Comparison of ENCODE assay signal across 11 mouse cellular contexts in the genomic region with DNA sequence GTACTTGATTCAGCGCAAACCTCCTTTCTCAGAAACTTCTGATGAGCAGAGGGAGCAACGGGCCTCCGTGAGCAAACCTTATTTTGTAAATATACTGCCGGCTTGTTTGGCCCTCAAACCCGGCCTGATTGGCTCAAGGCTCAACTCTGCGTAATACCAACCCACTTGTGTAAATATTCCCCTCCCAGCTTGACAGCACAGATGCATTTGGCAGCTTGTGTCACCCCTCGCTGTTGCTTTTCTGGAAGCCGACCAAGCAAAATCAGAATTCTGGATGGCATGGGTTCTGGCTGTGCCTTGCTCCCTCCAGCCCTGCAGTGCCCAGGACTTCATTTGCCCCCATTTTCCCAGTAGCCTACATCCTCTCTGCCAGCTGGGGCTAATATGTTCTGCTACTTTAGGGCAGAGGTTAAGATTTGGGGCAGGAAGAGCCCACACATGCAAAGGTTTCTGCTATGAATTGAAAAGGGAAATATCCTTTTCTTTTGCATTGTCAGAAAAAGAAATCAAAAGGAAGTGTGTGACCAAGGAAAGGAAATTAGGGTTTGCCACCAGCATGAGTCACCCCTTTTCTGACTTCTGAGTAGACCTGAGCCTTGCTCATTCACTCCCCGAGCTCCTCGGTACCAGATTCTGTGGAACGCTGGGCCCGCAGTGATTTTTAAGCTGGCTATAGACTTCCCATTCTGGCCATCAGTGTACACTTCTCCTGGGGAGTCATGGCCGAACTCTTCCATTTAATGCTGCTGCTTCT. TPM values are rescaled to one million over a fixed set of nuclear protein-coding genes. Genes with fewer than 3 reads are reported as not detected.
A peak's percentile ranks its signal among the peaks of the same experiment; 100 is the strongest.
DNase-seq lines count a peak whose midpoint lies in the region; ATAC-seq and TF ChIP-seq lines count a peak whose summit lies in the region.
"Had no signal": no experiment of that assay in that cellular context is flagged by ENCODE, and none has a peak within 500 bp of the region (broad histone marks: within the 10 kb centered on the region; RNA-seq: fewer than 3 reads in every experiment).

No protein-coding gene starts in this region.

- H3K36me3 ChIP-seq in hindbrain, postnatal 0 days (ENCODE audit: insufficient read depth, low read length) = no peaks in the 10 kb centered on the region
- H3K36me3 ChIP-seq in hindbrain, embryonic 16.5 days (ENCODE audit: control insufficient read depth, insufficient read depth, low read length) = no peaks in the 10 kb centered on the region
- H3K36me3 ChIP-seq: heart, embryonic 10.5 days; hindbrain, embryonic 15.5 days; liver, embryonic 15.5 days had no signal

- 55% methylated on average over 13 of the region's 13 CpGs for WGBS in hindbrain, postnatal 0 days
- WGBS in hindbrain, embryonic 16.5 days = 62% methylated on average over 13 of the region's 13 CpGs

- TF ChIP-seq CTCF in hindbrain, postnatal 0 days (IDR thresholded peaks at IDR 0.05; ENCODE audit: low read depth) = no peak

- H3K27me3 ChIP-seq in hindbrain, postnatal 0 days (ENCODE audit: insufficient read depth, low read length) = no peaks in the 10 kb centered on the region; the same call in 1 of the 2 replicates
- H3K27me3 ChIP-seq in hindbrain, embryonic 16.5 days (replicated peaks; ENCODE audit: control insufficient read depth, insufficient read depth, low read length) = no peaks in the 10 kb centered on the region; the same call in 1 of the 2 replicates

- H3K27ac ChIP-seq in hindbrain, postnatal 0 days = no peak overlapping the region
- H3K27ac ChIP-seq in hindbrain, embryonic 16.5 days (ENCODE audit: low read depth, low read length) = no peak overlapping the region
- H3K27ac ChIP-seq: heart, embryonic 10.5 days; liver, embryonic 15.5 days had no signal

- H3K9ac ChIP-seq in hindbrain, postnatal 0 days (replicated peaks; ENCODE audit: low read length) = no peak overlapping the region
- H3K9ac ChIP-seq in hindbrain, embryonic 16.5 days (ENCODE audit: low read depth, low read length) = no peak overlapping the region
- H3K9ac ChIP-seq: hindbrain, embryonic 15.5 days; liver, embryonic 15.5 days had no signal

- no peaks in the 10 kb centered on the region for H3K9me3 ChIP-seq in hindbrain, postnatal 0 days (ENCODE audit: low read length)
- no peaks in the 10 kb centered on the region for H3K9me3 ChIP-seq in hindbrain, embryonic 16.5 days (ENCODE audit: control insufficient read depth, low read length)
- H3K9me3 ChIP-seq: heart, embryonic 10.5 days; hindbrain, embryonic 15.5 days; liver, embryonic 15.5 days had no signal

- DNase-seq in hindbrain, postnatal 0 days (ENCODE audit: low spot score) = peak; percentile 74
- peak; percentile 18 for DNase-seq in urinary bladder, postnatal 14 days (ENCODE audit: low spot score)
- no peak for DNase-seq in urinary bladder, postnatal 4 days (ENCODE audit: low spot score in 2 of 2)
- DNase-seq in layer of hippocampus, adult 9-11 months = peak; percentile 29
- DNase-seq in naive thymus-derived CD4-positive, alpha-beta T cell, adult 2 months (ENCODE audit: low read depth) = peak; percentile 41
- DNase-seq in kidney, postnatal 10 days = no peak
- no peak for DNase-seq in embryo, embryonic 11 days

- no peak for ATAC-seq in hindbrain, postnatal 0 days
- ATAC-seq in hindbrain, embryonic 16.5 days = no peak

- H3K4me1 ChIP-seq in hindbrain, postnatal 0 days (ENCODE audit: insufficient read depth, low read length) = peaks cover 9% of the 10 kb centered on the region; the same call in 1 of the 2 replicates
- H3K4me1 ChIP-seq in hindbrain, embryonic 16.5 days (ENCODE audit: control insufficient read depth, insufficient read depth, low read depth, low read length) = peaks cover 23% of the 10 kb centered on the region

- no peak overlapping the region for H3K4me3 ChIP-seq in hindbrain, postnatal 0 days (ENCODE audit: low read length)
- no peak overlapping the region for H3K4me3 ChIP-seq in hindbrain, embryonic 16.5 days (ENCODE audit: low read length)
- H3K4me3 ChIP-seq: heart, embryonic 10.5 days; hindbrain, embryonic 15.5 days; liver, embryonic 15.5 days had no signal

- H3K4me2 ChIP-seq in hindbrain, postnatal 0 days (ENCODE audit: low read depth, low read length) = no peak overlapping the region
- no peak overlapping the region for H3K4me2 ChIP-seq in hindbrain, embryonic 16.5 days (ENCODE audit: low read length)
- H3K4me2 ChIP-seq: hindbrain, embryonic 15.5 days; liver, embryonic 15.5 days had no signal

RNA-seq across cellular contexts. Expression of gene Tox2, which starts 29.0 kb away (rescaled TPM):
- 4.3 and 5.0 TPM in 2 replicates for total RNA-seq in hindbrain, postnatal 0 days (2014; rRNA removed)
- polyA plus RNA-seq in hindbrain, postnatal 0 days (2015; fragmentation: Nextera tagmentation; extraction: Ambion mirVana) = 15.2 and 19.1 TPM in 2 replicates
- 23.0 and 33.7 TPM in 2 replicates for polyA plus RNA-seq in hindbrain, embryonic 16.5 days (2015; fragmentation: Nextera tagmentation; extraction: Ambion mirVana)

Comparison
In these comparisons a context has a peak if more than half of its experiments do, and no peak if none do; other contexts are left out.
1. DNase-seq: peak in hindbrain, postnatal 0 days (single experiment), urinary bladder, postnatal 14 days (single experiment), layer of hippocampus, adult 9-11 months (single experiment) and naive thymus-derived CD4-positive, alpha-beta T cell, adult 2 months (single experiment); none in urinary bladder, postnatal 4 days (0 of 2), kidney, postnatal 10 days (single experiment) and embryo, embryonic 11 days (single experiment).